Mouse (Mus musculus) adrenal gland, postnatal 14 days (tissue): Measurements from ENCODE around the gene Fam110a. TPM values are rescaled to one million over a fixed set of nuclear protein-coding genes. Genes with fewer than 3 reads are reported as not detected.

Source experiments
- DNase-seq: peaks from one replicate; pipeline ENCODE4 v3.0.0; 2021; ENCODE audit warnings: mixed read lengths
- total RNA-seq: library from RNA; stranded (reverse); gene quantifications from 2 replicates; pipeline ENCODE4 v1.2.3, GENCODE M21; 2021

Fam110a gene
- total RNA-seq, 1 experiment from 2014 or later, result 8.5 TPM

- no peak for DNase-seq
Observed at GRCm38 (mm10) chr2:151971748-151972147, 8.3 kb downstream of the Fam110a start.

GRCm38 (mm10) chr2:151970191-151971172 is 9.5 kb downstream of the Fam110a start:
- peak; percentile 84 for DNase-seq

- no peak for DNase-seq
Observed at GRCm38 (mm10) chr2:151969396-151969795, 10.6 kb downstream of the Fam110a start.

GRCm38 (mm10) chr2:151968986-151969385 is 11.0 kb downstream of the Fam110a start:
- no peak for DNase-seq

- peak; percentile 48 for DNase-seq
Observed at GRCm38 (mm10) chr2:151968451-151968850, 11.6 kb downstream of the Fam110a start.

GRCm38 (mm10) chr2:151967792-151968191 is 12.2 kb downstream of the Fam110a start:
- DNase-seq, result no peak

GRCm38 (mm10) chr2:151967176-151967750 is 12.8 kb downstream of the Fam110a start:
- no peak for DNase-seq

GRCm38 (mm10) chr2:151964052-151964451 is 16.0 kb downstream of the Fam110a start:
- DNase-seq, result no peak

- no peak for DNase-seq
Observed at GRCm38 (mm10) chr2:151963319-151963718, 16.7 kb downstream of the Fam110a start.

GRCm38 (mm10) chr2:151962474-151962873 is 17.5 kb downstream of the Fam110a start:
- peak; percentile 55 for DNase-seq

GRCm38 (mm10) chr2:151961284-151962196 is 18.5 kb downstream of the Fam110a start:
- DNase-seq, result peak; percentile 44

- peak; percentile 74 for DNase-seq
Observed at GRCm38 (mm10) chr2:151959274-151959673, 20.7 kb downstream of the Fam110a start.

GRCm38 (mm10) chr2:151956500-151957137 is 23.4 kb downstream of the Fam110a start:
- peak; percentile 45 for DNase-seq

GRCm38 (mm10) chr2:151953665-151954064 is 26.4 kb downstream of the Fam110a start:
- DNase-seq, result no peak

GRCm38 (mm10) chr2:151949082-151949774 is 30.8 kb downstream of the Fam110a start:
- no peak for DNase-seq

GRCm38 (mm10) chr2:151948311-151948710 is 31.7 kb downstream of the Fam110a start:
- no peak for DNase-seq

GRCm38 (mm10) chr2:151947617-151948016 is 32.4 kb downstream of the Fam110a start:
- DNase-seq, result no peak

- DNase-seq, result no peak
Observed at GRCm38 (mm10) chr2:151944106-151944505, 35.9 kb downstream of the Fam110a start.

- DNase-seq, result peak; percentile 76
Observed at GRCm38 (mm10) chr2:151941269-151941668, 38.8 kb downstream of the Fam110a start.

GRCm38 (mm10) chr2:151939651-151940420 is 40.2 kb downstream of the Fam110a start:
- DNase-seq, result no peak
